Mouse (Mus musculus): ENCODE measurements around the gene Tusc2. TPM values are rescaled to one million over a fixed set of nuclear protein-coding genes. Genes with fewer than 3 reads are reported as not detected.
A peak's percentile ranks its signal among the peaks of the same experiment; 100 is the strongest.
"Not testable (repeated sequence)": the region's sequence is repeated elsewhere in the genome, so short reads cannot be mapped to it uniquely, and the experiment has no call there.

Tusc2 gene
- polyA plus RNA-seq, 1 experiment, result 49.7 TPM

DNA sequence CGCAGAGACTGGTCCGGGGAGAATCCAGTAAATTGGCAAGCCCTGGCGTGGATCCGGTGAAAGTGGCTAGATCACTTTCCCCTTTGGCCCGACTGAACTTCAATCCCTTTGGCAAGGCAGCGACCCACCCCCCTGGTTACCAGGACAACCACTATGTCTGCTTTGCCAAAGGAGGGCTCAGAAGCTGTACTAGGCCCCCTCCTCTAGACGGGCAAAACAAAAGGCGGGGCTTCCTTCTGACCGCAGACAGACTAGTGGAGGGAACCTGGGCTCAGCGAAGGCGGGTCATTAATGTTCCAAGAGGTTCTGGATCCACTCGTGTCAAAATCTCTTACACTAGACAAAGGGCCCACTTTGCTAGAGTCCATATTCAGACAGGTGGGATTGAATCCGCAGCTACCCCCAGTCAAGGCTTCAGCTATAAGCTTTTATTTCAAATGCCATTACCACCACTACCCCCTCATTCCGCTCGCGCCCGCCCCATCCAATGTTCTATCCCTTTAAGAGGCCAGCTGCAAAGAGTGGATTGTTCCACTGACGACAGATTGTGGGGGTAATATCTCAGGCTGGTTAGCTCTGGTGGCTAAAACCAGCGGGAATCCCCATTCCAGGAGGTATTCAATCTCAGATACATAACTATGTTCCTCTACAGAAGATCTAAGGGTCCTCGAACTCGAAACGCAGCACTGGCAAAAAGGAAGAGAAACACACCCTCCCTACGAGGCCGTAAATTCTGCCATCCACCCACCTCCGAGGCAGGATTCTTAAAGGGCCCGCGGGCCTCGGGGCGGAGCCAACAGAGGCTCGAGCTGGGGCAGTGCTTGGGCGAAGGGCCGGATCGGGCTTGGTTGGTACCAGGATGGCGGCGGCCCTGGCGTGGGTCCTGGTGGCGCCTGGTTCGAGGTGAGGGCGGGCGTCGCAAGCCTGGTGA is 5.5 kb downstream of the Tusc2 start:
- Histone ChIP-seq H3K4me1 (ENCODE audit: control insufficient read depth, insufficient read depth, insufficient read length, low read length) (peaks cover 39% of the 10 kb centered on the region), H3K36me3 (ENCODE audit: control insufficient read depth, insufficient read depth, low read length) (peaks cover 20% of the 10 kb centered on the region), H3K27me3 (ENCODE audit: control insufficient read depth, insufficient read depth, low read length) (no peaks in the 10 kb centered on the region), H3K27ac (ENCODE audit: insufficient read depth, low read depth, low read length) (peak overlapping the region; percentile 99), H3K4me3 (ENCODE audit: low read depth, low read length) (peak overlapping the region; percentile 89)
- under 1% methylated on average over 41 of the region's 41 CpGs for WGBS
- TF ChIP-seq POLR2A (IDR thresholded peaks at IDR 0.05; ENCODE audit: low read depth, low read length) (no peak; the same call in 1 of the 2 replicates), CTCF (IDR thresholded peaks at IDR 0.05; ENCODE audit: extremely low read depth, insufficient read length, insufficient replicate concordance, low read depth, low read length) (no peak)

- peak overlapping the region; percentile 89 for H3K4me3 ChIP-seq (ENCODE audit: low read depth, low read length)
- H3K27ac ChIP-seq (ENCODE audit: insufficient read depth, low read depth, low read length), result peak overlapping the region; percentile 99
- H3K27me3 ChIP-seq (ENCODE audit: control insufficient read depth, insufficient read depth, low read length), result no peaks in the 10 kb centered on the region
- WGBS, result under 1% methylated on average over 23 of the region's 23 CpGs
- H3K4me1 ChIP-seq (ENCODE audit: control insufficient read depth, insufficient read depth, insufficient read length, low read length), result peaks cover 33% of the 10 kb centered on the region
- H3K36me3 ChIP-seq (ENCODE audit: control insufficient read depth, insufficient read depth, low read length), result peaks cover 20% of the 10 kb centered on the region
- TF ChIP-seq CTCF (IDR thresholded peaks at IDR 0.05; ENCODE audit: extremely low read depth, insufficient read length, insufficient replicate concordance, low read depth, low read length) (no peak), POLR2A (IDR thresholded peaks at IDR 0.05; ENCODE audit: low read depth, low read length) (no peak)
Observed at GRCm38 (mm10) chr9:107569270-107569669, 6.2 kb downstream of the Tusc2 start.

- H3K4me3 ChIP-seq (ENCODE audit: low read depth, low read length), result peak overlapping the region; percentile 89
- peaks cover 16% of the 10 kb centered on the region for H3K36me3 ChIP-seq (ENCODE audit: control insufficient read depth, insufficient read depth, low read length)
- WGBS, result 36% methylated on average over 13 of the region's 13 CpGs
- TF ChIP-seq CTCF (IDR thresholded peaks at IDR 0.05; ENCODE audit: extremely low read depth, insufficient read length, insufficient replicate concordance, low read depth, low read length), result no peak
- no peak for TF ChIP-seq POLR2A (IDR thresholded peaks at IDR 0.05; ENCODE audit: low read depth, low read length)
- no peaks in the 10 kb centered on the region for H3K27me3 ChIP-seq (ENCODE audit: control insufficient read depth, insufficient read depth, low read length)
- peaks cover 34% of the 10 kb centered on the region for H3K4me1 ChIP-seq (ENCODE audit: control insufficient read depth, insufficient read depth, insufficient read length, low read length)
- peak overlapping the region; percentile 99 for H3K27ac ChIP-seq (ENCODE audit: insufficient read depth, low read depth, low read length)
Observed at GRCm38 (mm10) chr9:107570016-107570415, 7.0 kb downstream of the Tusc2 start.

DNA sequence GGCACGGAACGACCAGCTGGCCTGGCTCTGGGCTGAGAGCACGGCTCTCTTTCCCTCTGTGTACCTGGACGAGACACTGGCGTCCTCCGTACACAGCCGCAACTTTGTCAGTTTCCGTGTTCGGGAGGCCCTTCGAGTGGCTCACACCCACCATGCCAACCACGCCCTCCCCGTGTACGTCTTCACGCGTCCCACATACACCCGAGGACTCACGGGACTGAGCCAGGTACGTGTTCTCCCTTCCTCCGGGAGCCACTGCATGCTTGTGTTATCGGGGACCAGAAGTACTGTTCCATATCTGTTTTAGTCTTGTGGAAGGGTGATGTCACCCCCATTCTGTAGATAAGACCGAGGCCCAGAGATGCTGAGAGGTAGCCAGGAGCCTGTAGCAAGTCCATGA is 7.8 kb downstream of the Tusc2 start:
- TF ChIP-seq CTCF (IDR thresholded peaks at IDR 0.05; ENCODE audit: extremely low read depth, insufficient read length, insufficient replicate concordance, low read depth, low read length) (no peak), POLR2A (IDR thresholded peaks at IDR 0.05; ENCODE audit: low read depth, low read length) (peak; percentile 69; the same call in 1 of the 2 replicates)
- Histone ChIP-seq H3K27ac (ENCODE audit: insufficient read depth, low read depth, low read length) (peak overlapping the region; percentile 99), H3K36me3 (ENCODE audit: control insufficient read depth, insufficient read depth, low read length) (peaks cover 13% of the 10 kb centered on the region), H3K4me1 (ENCODE audit: control insufficient read depth, insufficient read depth, insufficient read length, low read length) (peaks cover 31% of the 10 kb centered on the region), H3K27me3 (ENCODE audit: control insufficient read depth, insufficient read depth, low read length) (no peaks in the 10 kb centered on the region), H3K4me3 (ENCODE audit: low read depth, low read length) (peak overlapping the region; percentile 89)
- 31% methylated on average over 21 of the region's 21 CpGs for WGBS

DNA sequence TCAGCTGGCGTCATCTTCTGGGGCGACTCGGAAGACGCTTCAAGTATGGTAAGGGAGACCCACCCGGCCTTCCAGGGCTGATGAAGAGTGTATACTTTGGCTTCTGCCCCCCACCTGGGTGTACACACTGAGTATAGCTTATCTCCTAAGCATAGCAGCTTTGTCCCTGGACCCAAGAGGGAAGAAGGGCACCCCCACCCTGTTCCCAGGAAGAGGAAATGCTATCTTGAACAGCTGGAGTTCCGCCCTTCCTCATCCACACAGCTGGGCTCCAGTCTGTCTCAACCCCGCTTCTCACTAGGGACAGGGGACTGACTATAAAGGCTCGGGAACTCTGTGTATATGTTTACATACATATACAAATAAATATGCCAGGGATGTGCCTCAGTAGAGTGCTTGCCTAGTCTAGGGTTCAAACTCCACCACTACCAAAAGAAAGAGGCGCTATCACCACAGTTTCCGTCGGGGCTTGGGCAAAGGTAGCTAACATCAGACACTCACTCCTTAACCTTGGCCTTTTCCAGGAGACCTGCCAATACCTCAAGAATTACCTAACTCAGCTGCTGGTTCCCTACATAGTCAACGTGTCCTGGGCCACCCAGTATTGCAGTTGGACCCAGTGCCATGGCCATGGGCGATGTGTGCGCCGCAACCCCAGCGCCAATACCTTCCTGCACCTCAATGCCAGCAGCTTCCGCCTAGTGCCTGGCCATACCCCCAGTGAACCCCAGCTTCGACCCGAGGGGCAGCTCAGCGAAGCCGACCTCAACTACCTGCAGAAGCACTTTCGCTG is 8.7 kb downstream of the Tusc2 start:
- Histone ChIP-seq H3K27ac (ENCODE audit: insufficient read depth, low read depth, low read length) (peak overlapping the region; percentile 99), H3K27me3 (ENCODE audit: control insufficient read depth, insufficient read depth, low read length) (no peaks in the 10 kb centered on the region), H3K4me1 (ENCODE audit: control insufficient read depth, insufficient read depth, insufficient read length, low read length) (peaks cover 37% of the 10 kb centered on the region), H3K36me3 (ENCODE audit: control insufficient read depth, insufficient read depth, low read length) (peaks cover 13% of the 10 kb centered on the region), H3K4me3 (ENCODE audit: low read depth, low read length) (peak overlapping the region; percentile 89)
- TF ChIP-seq CTCF (IDR thresholded peaks at IDR 0.05; ENCODE audit: extremely low read depth, insufficient read length, insufficient replicate concordance, low read depth, low read length) (no peak), POLR2A (IDR thresholded peaks at IDR 0.05; ENCODE audit: low read depth, low read length) (0 out of 2 replicates have a peak, but pooled peaks have one; percentile 6)
- WGBS, result 55% methylated on average over 22 of the region's 22 CpGs

DNA sequence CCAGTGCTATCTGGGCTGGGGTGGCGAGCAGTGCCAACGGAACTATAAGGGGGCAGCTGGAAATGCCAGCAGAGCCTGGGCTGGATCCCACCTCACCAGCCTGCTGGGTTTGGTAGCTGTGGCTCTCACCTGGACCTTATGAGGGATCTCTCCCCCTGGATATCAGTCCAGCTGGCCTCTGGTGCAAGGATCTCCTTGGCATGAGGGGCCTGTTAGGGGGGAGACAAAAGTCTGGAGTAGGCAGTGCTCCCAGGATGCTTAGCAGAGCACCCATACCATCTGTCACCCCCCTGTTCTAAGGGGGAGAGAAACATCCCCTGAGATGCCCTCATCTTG is 9.2 kb downstream of the Tusc2 start:
- Histone ChIP-seq H3K36me3 (ENCODE audit: control insufficient read depth, insufficient read depth, low read length) (peaks cover 13% of the 10 kb centered on the region), H3K27ac (ENCODE audit: insufficient read depth, low read depth, low read length) (peak overlapping the region; percentile 99), H3K4me1 (ENCODE audit: control insufficient read depth, insufficient read depth, insufficient read length, low read length) (peaks cover 39% of the 10 kb centered on the region), H3K27me3 (ENCODE audit: control insufficient read depth, insufficient read depth, low read length) (no peaks in the 10 kb centered on the region), H3K4me3 (ENCODE audit: low read depth, low read length) (peak overlapping the region; percentile 20; the same call in 1 of the 2 replicates)
- WGBS, result 97% methylated on average over 2 of the region's 2 CpGs
- no peak for TF ChIP-seq CTCF (IDR thresholded peaks at IDR 0.05; ENCODE audit: extremely low read depth, insufficient read length, insufficient replicate concordance, low read depth, low read length)
- TF ChIP-seq POLR2A (IDR thresholded peaks at IDR 0.05; ENCODE audit: low read depth, low read length), result no peak

DNA sequence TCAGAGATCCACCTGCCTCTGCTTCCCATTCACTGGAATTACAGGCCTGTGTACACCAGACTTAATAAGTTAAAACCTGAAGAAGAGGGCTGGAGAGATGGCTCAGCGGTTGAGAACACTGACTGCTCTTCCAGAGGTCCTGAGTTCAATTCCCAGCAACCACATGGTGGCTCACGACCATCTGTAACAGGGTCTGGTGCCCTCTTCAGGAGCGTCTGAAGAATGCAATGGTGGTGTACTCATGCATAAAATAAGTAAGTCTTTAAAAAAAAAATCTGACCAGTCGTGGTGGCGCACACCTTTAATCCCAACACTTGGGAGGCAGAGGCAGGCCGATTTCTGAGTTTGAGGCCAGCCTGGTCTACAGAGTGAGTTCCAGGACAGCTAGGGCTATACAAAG is 10.7 kb downstream of the Tusc2 start:
- not testable (repeated sequence) for H3K4me3 ChIP-seq (ENCODE audit: low read depth, low read length); H3K27me3 ChIP-seq (ENCODE audit: control insufficient read depth, insufficient read depth, low read length); H3K27ac ChIP-seq (ENCODE audit: insufficient read depth, low read depth, low read length)
- peaks cover 41% of the 10 kb centered on the region for H3K4me1 ChIP-seq (ENCODE audit: control insufficient read depth, insufficient read depth, insufficient read length, low read length)
- peak; percentile 6; the same call in 1 of the 2 replicates for TF ChIP-seq CTCF (IDR thresholded peaks at IDR 0.05; ENCODE audit: extremely low read depth, insufficient read length, insufficient replicate concordance, low read depth, low read length)
- peaks cover 13% of the 10 kb centered on the region for H3K36me3 ChIP-seq (ENCODE audit: control insufficient read depth, insufficient read depth, low read length)
- WGBS, result 89% methylated on average over 6 of the region's 6 CpGs

Data from small intestine, adult 2 months (tissue).